Mouse (Mus musculus) kidney, adult 2 months (tissue): Measurements from ENCODE around the gene Ctdsp1. TPM values are rescaled to one million over a fixed set of nuclear protein-coding genes. Genes with fewer than 3 reads are reported as not detected.
A peak's percentile ranks its signal among the peaks of the same experiment; 100 is the strongest.

Experiments
- DNase-seq: peaks from one replicate; pipeline ENCODE4 v3.0.0; 2021
- H3K27ac ChIP-seq: fragments of 200-500 bp; 2 replicates; pipeline ENCODE4 v1.5.1; 2012; ENCODE audit warnings: low read depth, low read length, control low read depth, inconsistent platforms; ENCODE audit not compliant: insufficient read depth
- H3K27me3 ChIP-seq: fragments of 200-500 bp; replicated peaks from 2 replicates; pipeline ENCODE4 v1.6.1; 2012; ENCODE audit warnings: mild to moderate bottlenecking, moderate library complexity, low read length, inconsistent platforms; ENCODE audit not compliant: control insufficient read depth, insufficient read depth
- H3K36me3 ChIP-seq: fragments of 200-500 bp; 2 replicates; pipeline ENCODE4 v1.6.1; 2012; ENCODE audit warnings: mild to moderate bottlenecking, moderate library complexity, low read length, inconsistent platforms; ENCODE audit not compliant: control insufficient read depth, insufficient read depth
- H3K4me1 ChIP-seq: fragments of 200-500 bp; 2 replicates; pipeline ENCODE4 v1.6.1; 2011; ENCODE audit warnings: low read length; ENCODE audit not compliant: control insufficient read depth, insufficient read depth
- H3K4me3 ChIP-seq: fragments of 200-500 bp; 2 replicates; pipeline ENCODE4 v1.5.1; 2011; ENCODE audit warnings: mild to moderate bottlenecking, low read depth, low read length, control low read depth; ENCODE audit not compliant: insufficient read depth
- CTCF ChIP-seq: fragments of 200-500 bp; conservative IDR thresholded peaks from 2 replicates; pipeline ENCODE4 v1.5.1; 2011; ENCODE audit warnings: low read depth, mild to moderate bottlenecking, control low read depth, low read length, moderate library complexity, mixed read lengths; ENCODE audit not compliant: insufficient read depth, insufficient read length
- POLR2A ChIP-seq: fragments of 200-500 bp; IDR thresholded peaks from one replicate; pipeline ENCODE4 v1.6.1; 2011; ENCODE audit warnings: low read depth, low read length, control low read depth
- WGBS: fragments of 180-500 bp; shearing (Covaris S2); methylation state at CpG from one replicate; pipeline ENCODE4 v1.1.7; 2018; 5-methylcytosine and 5-hydroxymethylcytosine counted together
- polyA plus RNA-seq: library from polyadenylated mRNA; depleted of rRNA; stranded (reverse); fragments of >200 nt; gene quantifications from 2 replicates; pipeline ENCODE4 v1.2.3, GENCODE M21; 2012

The Ctdsp1 gene
- polyA plus RNA-seq, 1 experiment = 187 TPM

DNA sequence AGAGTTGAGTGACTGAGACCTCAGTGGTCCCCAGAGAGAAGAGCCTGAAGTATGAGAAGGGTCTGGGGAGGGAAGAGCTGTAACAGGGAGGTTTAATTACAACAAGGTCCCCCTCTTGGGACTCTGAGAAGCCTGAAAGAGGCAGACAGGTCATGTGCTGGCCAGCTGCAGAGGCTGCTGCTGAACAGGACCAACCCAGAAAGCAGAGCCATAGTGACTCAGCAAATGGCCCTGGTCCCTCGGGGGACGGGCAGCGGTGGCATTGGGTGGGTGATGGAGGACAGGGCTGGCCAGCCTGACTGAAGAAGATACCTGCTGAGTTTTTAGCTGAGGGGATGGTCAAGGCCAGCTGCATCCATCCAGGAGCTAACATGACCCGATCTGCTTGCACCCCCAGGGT is 14.9 kb upstream of the Ctdsp1 start:
- no peaks in the 10 kb centered on the region for H3K36me3 ChIP-seq
- TF ChIP-seq POLR2A = no peak
- TF ChIP-seq CTCF = no peak
- H3K4me1 ChIP-seq = no peaks in the 10 kb centered on the region
- H3K27me3 ChIP-seq = no peaks in the 10 kb centered on the region
- H3K27ac ChIP-seq = no peak overlapping the region
- WGBS = 73% methylated on average over 4 of the region's 4 CpGs
- DNase-seq = peak; percentile 20
- no peak overlapping the region for H3K4me3 ChIP-seq

DNA sequence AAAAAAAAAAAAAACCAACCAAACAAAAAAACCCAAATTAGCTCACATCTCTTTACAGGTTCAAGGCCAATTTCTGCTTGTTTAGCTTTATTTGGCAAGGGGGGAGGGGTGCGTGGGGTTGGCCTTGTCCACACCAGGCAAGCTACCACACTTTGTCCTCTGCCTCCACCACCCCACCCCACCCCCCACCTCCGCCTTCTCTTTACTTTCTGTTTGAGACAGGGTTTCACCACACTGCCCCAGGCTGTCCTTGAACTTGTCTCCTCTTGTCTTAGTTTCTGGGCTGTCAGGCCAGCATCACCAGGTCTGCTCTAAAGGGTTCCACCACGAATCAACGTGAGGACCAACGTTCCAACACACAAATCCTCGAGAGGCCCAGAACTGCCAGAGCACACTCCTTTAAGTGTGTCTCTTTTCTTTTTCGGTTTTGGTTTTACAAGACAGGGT is 12.2 kb upstream of the Ctdsp1 start:
- no peak for DNase-seq
- TF ChIP-seq POLR2A = no peak
- TF ChIP-seq CTCF = no peak
- 85% methylated on average over 7 of the region's 7 CpGs for WGBS
- Histone ChIP-seq H3K27ac (no peak overlapping the region), H3K4me1 (no peaks in the 10 kb centered on the region), H3K36me3 (no peaks in the 10 kb centered on the region), H3K4me3 (no peak overlapping the region), H3K27me3 (no peaks in the 10 kb centered on the region)

DNA sequence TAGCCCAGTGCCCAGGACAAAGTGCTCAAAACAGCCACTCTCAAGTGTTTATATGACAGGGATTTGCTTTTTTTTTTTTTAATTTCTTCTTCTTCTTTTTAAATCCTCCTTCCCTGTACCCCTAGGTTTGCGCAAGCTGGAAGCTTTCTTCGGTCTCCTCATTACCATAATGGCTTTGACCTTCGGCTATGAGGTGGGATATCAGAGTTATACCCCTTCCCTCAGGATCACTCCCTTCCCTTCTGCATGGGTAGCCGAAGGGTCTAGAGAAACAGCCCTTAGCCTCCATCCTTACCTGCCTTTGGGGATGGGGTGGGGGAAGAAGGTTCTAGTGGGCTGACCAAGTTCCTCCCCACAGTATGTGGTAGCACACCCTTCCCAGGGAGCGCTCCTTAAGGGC is 10.8 kb upstream of the Ctdsp1 start:
- Histone ChIP-seq H3K4me1 (no peaks in the 10 kb centered on the region), H3K27ac (no peak overlapping the region), H3K4me3 (no peak overlapping the region), H3K27me3 (no peaks in the 10 kb centered on the region), H3K36me3 (no peaks in the 10 kb centered on the region)
- DNase-seq = no peak
- 85% methylated on average over 5 of the region's 5 CpGs for WGBS
- no peak for TF ChIP-seq POLR2A
- no peak for TF ChIP-seq CTCF

DNA sequence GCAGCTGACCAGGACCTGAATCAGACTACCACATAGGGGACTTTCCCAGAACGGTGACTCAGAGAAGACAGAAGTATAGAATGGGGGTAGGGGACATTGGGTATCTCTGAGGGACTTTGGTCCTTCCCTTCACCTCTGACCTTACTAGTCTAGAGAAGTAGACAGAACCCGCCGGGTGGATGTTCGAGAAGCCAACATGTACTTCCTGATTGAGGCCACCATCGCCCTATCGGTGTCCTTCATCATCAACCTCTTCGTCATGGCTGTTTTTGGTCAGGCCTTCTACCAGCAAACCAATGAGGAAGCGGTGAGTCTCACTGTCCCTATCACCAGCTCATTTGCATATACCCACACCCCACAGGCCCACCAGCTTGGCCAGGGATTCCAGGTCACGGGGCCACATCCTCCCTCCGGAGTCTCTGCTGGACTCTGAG is 9.7 kb upstream of the Ctdsp1 start:
- H3K4me3 ChIP-seq = no peak overlapping the region
- H3K36me3 ChIP-seq = no peaks in the 10 kb centered on the region
- H3K27me3 ChIP-seq = no peaks in the 10 kb centered on the region
- 91% methylated on average over 10 of the region's 10 CpGs for WGBS
- H3K4me1 ChIP-seq = no peaks in the 10 kb centered on the region
- TF ChIP-seq POLR2A (no peak), CTCF (no peak)
- no peak for DNase-seq
- no peak overlapping the region for H3K27ac ChIP-seq

DNA sequence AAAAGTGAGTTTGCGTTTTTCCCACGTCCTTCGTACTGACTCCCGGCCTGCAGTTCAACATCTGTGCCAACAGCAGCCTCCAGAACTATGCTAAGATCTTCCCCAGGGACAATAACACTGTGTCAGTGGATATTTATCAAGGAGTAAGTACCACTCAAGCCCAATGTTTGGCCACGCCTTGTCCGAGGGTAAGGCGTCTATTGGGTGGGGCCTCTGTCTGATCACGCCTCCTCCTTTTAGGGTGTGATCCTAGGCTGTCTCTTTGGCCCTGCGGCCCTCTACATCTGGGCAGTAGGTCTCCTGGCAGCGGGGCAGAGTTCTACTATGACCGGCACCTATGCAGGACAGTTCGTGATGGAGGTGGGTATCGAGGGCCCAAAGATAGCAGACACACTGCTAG is 7.9 kb upstream of the Ctdsp1 start:
- Histone ChIP-seq H3K4me3 (no peak overlapping the region), H3K4me1 (peaks cover 4% of the 10 kb centered on the region; the same call in 1 of the 2 replicates), H3K36me3 (no peaks in the 10 kb centered on the region), H3K27me3 (no peaks in the 10 kb centered on the region), H3K27ac (no peak overlapping the region)
- 83% methylated on average over 13 of the region's 13 CpGs for WGBS
- DNase-seq = no peak
- TF ChIP-seq POLR2A = no peak
- no peak for TF ChIP-seq CTCF

DNA sequence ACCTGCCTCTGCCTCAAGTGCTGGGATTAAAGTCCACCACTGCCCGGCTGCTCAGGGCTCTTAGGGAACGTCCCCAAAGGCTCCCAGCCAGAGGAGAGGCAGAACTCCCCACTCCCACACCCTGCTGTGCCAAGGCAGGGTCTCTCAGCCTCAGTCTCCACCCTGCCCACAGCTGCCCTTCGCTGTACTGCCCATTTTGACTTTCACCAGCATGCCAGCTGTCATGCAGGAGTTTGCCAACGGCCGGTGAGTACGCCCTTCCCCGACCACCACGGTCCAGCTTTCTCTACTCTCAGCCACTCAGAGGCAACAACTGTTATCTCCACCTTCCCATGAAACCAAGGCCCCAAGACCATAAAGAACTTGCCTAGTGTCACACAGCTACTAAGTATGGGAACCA is 6.8 kb upstream of the Ctdsp1 start:
- H3K27me3 ChIP-seq = no peaks in the 10 kb centered on the region
- H3K4me3 ChIP-seq = no peak overlapping the region
- peaks cover 4% of the 10 kb centered on the region; the same call in 1 of the 2 replicates for H3K4me1 ChIP-seq
- WGBS = 86% methylated on average over 8 of the region's 8 CpGs
- no peak for TF ChIP-seq POLR2A
- TF ChIP-seq CTCF = no peak
- no peaks in the 10 kb centered on the region for H3K36me3 ChIP-seq
- DNase-seq = no peak
- no peak overlapping the region for H3K27ac ChIP-seq

DNA sequence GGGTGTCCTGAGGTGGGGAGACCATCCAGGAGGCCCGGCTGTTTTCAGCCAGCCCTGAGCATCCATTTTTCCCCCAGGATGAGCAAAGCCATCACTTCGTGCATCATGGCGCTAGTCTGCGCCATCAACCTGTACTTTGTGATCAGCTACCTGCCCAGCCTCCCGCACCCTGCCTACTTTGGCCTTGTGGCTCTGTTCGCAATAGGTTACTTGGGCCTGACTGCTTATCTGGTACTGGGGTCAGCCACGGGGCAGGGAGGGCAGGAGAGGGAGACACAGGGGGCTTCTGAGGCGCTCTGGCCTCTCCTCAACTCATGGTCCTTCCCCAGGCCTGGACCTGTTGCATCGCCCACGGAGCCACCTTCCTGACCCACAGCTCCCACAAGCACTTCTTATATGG is 6.2 kb upstream of the Ctdsp1 start:
- 94% methylated on average over 10 of the region's 10 CpGs for WGBS
- H3K36me3 ChIP-seq = no peaks in the 10 kb centered on the region

More for the DNA sequence above, 6.2 kb upstream of the Ctdsp1 start:
- Histone ChIP-seq H3K4me3 (no peak overlapping the region), H3K27me3 (no peaks in the 10 kb centered on the region), H3K27ac (no peak overlapping the region), H3K4me1 (peaks cover 4% of the 10 kb centered on the region; the same call in 1 of the 2 replicates)
- no peak for DNase-seq
- no peak for TF ChIP-seq POLR2A
- no peak for TF ChIP-seq CTCF
